Mouse (Mus musculus): Measurements from ENCODE around the gene Pdhx. TPM values are rescaled to one million over a fixed set of nuclear protein-coding genes. Genes with fewer than 3 reads are reported as not detected.

Pdhx gene
- total RNA-seq, 2 experiments from 2014 or later = 60.0 to 64.6 TPM

- no peak for DNase-seq (ENCODE audit: low spot score in 2 of 2)
Measured at GRCm38 (mm10) chr2:102993841-102994607, 79.3 kb downstream of the Pdhx start.

- no peak for DNase-seq (ENCODE audit: low spot score in 2 of 2)
Measured at GRCm38 (mm10) chr2:102992405-102992804, 80.9 kb downstream of the Pdhx start.

DNA sequence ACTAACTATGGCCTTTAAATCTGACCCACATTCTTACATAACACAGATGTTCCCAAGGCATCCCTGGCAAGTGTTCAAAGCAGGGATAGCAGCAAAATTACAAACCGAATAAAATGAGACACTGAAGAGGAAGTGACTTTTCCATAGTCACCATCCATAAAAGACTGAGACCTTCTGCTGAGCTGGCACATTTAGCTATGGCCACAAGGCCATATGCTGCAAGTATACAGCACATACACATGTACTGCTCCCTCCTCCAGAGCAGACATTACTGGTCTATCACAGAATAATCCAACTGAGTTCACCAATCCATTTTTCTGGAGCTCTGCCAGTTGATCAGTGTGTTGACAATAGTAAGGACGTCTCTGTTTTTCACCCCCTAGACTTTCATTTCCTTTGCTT lies 83.0 kb downstream of the Pdhx start:
- DNase-seq (ENCODE audit: low spot score in 2 of 2) = no peak

GRCm38 (mm10) chr2:102989446-102989845 lies 83.9 kb downstream of the Pdhx start:
- peak; percentile 38 to 55 for DNase-seq (ENCODE audit: low spot score in 2 of 2)

- DNase-seq (ENCODE audit: low spot score in 2 of 2) = no peak
Measured at GRCm38 (mm10) chr2:102987708-102988010, 85.7 kb downstream of the Pdhx start.

- no peak for DNase-seq (ENCODE audit: low spot score in 2 of 2)
Measured at GRCm38 (mm10) chr2:102986964-102987707, 86.2 kb downstream of the Pdhx start.

- DNase-seq (ENCODE audit: low spot score in 2 of 2) = no peak
Measured at GRCm38 (mm10) chr2:102986424-102986823, 86.9 kb downstream of the Pdhx start.

DNA sequence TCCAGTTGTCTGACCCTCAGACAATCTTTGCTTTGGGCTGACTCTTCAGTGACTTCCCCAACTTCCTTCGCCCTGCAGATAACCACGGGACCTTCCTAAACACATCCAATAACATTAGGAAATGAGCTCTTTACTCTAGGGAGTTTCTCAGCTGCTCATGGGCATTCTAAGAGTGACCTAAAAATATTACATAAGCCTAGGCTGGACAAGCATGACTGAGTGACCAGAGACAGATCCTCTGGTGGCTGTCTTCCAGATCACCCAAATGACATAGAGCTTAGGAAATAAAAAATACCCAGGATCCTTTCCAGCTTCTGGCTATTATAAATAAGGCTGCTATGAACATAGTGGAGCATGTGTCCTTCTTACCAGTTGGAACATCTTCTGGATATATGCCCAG lies 90.5 kb downstream of the Pdhx start:
- no peak for DNase-seq (ENCODE audit: low spot score in 2 of 2)

DNA sequence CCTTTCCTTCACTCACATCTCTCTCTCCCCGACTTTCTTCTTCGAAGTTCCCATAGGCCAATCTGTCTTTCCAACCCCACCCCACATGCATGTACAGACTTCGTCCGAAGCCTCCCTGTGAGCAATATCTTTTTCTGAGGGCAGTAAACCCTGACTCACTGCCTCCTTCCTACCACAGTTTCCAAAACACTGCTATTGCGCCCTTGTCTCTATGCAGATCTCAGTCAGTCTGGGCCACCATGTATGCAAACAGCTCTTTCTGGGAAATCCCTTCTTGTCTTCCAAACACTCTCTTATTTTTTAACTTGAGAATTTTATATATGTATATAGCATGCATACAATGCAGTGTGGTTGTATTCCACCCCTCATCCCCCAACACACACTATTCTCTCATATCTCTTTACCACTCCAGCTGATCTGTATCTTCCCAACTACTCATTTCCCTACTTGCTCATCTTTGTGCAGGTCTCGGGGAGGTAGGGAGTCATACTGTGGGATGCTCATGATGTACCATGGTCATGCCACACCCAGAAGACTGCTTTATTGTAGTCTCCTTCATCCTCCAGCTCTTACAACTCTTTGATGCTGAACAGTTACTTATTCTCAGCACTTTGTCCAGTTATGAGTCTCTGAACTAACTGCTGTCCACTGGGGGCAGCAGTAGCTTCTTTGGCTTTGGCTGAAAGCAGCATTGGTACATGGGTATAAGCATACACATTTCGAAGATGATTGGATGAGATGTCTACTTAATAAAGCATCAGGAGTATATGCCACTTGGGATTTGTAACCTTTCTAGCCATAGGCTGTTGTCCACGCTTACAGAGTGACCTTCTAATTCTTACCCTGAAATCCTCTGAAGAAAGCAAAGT lies 91.6 kb downstream of the Pdhx start:
- no peak for DNase-seq (ENCODE audit: low spot score in 2 of 2)

- DNase-seq (ENCODE audit: low spot score in 2 of 2) = no peak
Measured at GRCm38 (mm10) chr2:102980870-102981269, 92.4 kb downstream of the Pdhx start.

GRCm38 (mm10) chr2:102979519-102979918 lies 93.8 kb downstream of the Pdhx start:
- DNase-seq (ENCODE audit: low spot score in 2 of 2) = no peak

DNA sequence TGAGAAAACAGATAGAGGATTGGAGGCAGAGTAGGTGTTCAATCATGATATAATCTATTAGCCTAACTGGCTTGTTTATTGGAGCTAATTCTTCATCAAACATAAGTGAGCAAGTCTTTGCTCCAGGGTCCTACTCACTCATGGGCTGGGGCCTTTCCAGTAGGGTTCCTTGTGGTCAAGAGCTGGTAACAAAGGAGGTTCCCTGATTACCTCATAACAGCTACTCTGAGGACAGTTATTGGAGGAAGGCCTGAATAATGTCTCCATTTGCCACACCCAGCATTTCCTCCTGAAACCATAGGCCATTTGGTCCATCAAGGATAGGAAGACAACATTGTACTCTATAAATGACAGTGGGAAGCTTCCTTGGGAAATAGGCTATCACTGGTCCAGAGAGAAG lies 94.2 kb downstream of the Pdhx start:
- DNase-seq (ENCODE audit: low spot score in 2 of 2) = no peak

GRCm38 (mm10) chr2:102975358-102975945 lies 97.9 kb downstream of the Pdhx start:
- DNase-seq (ENCODE audit: low spot score in 2 of 2) = no peak

GRCm38 (mm10) chr2:102973115-102973514 lies 100.2 kb downstream of the Pdhx start:
- no peak for DNase-seq (ENCODE audit: low spot score in 2 of 2)

GRCm38 (mm10) chr2:102972575-102972974 lies 100.7 kb downstream of the Pdhx start:
- no peak for DNase-seq (ENCODE audit: low spot score in 2 of 2)

GRCm38 (mm10) chr2:102971951-102972350 lies 101.4 kb downstream of the Pdhx start:
- no peak for DNase-seq (ENCODE audit: low spot score in 2 of 2)

Other genes with a start within 250 kb of the Pdhx start
- 10 to 100 TPM; 79.5 to 80.3 TPM for gene Cd44, start 171.8 kb downstream of the Pdhx start, total RNA-seq (2021)
- gene Apip, start 162 bp upstream of the Pdhx start, total RNA-seq (2021) = 10 to 100 TPM; 37.6 to 45.2 TPM
- under 1 TPM in 1 of 2 experiments, not detected in 1; 0.13 TPM for gene Ehf, start 229.8 kb upstream of the Pdhx start, total RNA-seq (2021)

All from gastrocnemius, postnatal 4 days (tissue).